Mouse (Mus musculus) embryonic facial prominence, embryonic 10.5 days (tissue): ENCODE data around the gene Barx2. TPM values are rescaled to one million over a fixed set of nuclear protein-coding genes. Genes with fewer than 3 reads are reported as not detected.
"Not testable (repeated sequence)": the region's sequence is repeated elsewhere in the genome, so short reads cannot be mapped to it uniquely, and the experiment has no call there.

ENCODE experiments used
- DNase-seq: peaks from one replicate; pipeline ENCODE4 v3.0.0-alpha.2; 2017; ENCODE audit warnings: low spot score
- H3K27ac ChIP-seq: fragments of 300-500 bp; sonication (generic); replicated peaks from 2 replicates; pipeline ENCODE4 v1.5.1; 2016; ENCODE audit warnings: mild to moderate bottlenecking
- H3K27me3 ChIP-seq: fragments of 300-500 bp; sonication (generic); replicated peaks from 2 replicates; pipeline ENCODE4 v1.6.1; 2016; ENCODE audit warnings: low read depth, mild to moderate bottlenecking; ENCODE audit not compliant: poor library complexity, severe bottlenecking
- H3K36me3 ChIP-seq: fragments of 300-500 bp; sonication (generic); replicated peaks from 2 replicates; pipeline ENCODE4 v1.6.1; 2016; ENCODE audit warnings: mild to moderate bottlenecking, moderate library complexity
- H3K4me1 ChIP-seq: fragments of 300-500 bp; sonication (generic); 2 replicates; pipeline ENCODE4 v1.6.1; 2016
- H3K4me3 ChIP-seq: fragments of 300-500 bp; sonication (generic); 2 replicates; pipeline ENCODE4 v1.5.1; 2016; ENCODE audit warnings: mild to moderate bottlenecking, moderate library complexity
- H3K9me3 ChIP-seq: fragments of 300-500 bp; sonication (generic); 2 replicates; pipeline ENCODE4 v1.6.1; 2016; ENCODE audit warnings: mild to moderate bottlenecking
- WGBS: fragments of 180-500 bp; shearing (Covaris S2); methylation state at CpG from one replicate; pipeline ENCODE4 v1.1.7; 2016; 5-methylcytosine and 5-hydroxymethylcytosine counted together
- polyA plus RNA-seq: library from polyadenylated mRNA; unstranded; fragments of >200 nt; fragmentation: Nextera tagmentation; extraction: Ambion mirVana; gene quantifications from 2 replicates; pipeline ENCODE4 v1.2.1, GENCODE M21; 2016

Barx2 gene
- 0.60 and 0.72 TPM in 2 replicates for polyA plus RNA-seq

GRCm38 (mm10) chr9:31912921-31913738 lies at the start of gene Barx2:
Gene Barx2 (minus strand): TSS chr9:31913462.
- DNase-seq = peak; percentile 81
- under 1% methylated on average over 81 of the region's 81 CpGs for WGBS
- Histone ChIP-seq H3K27ac (peak within 1 kb of the TSS; percentile 44; the same call in 1 of the 2 replicates), H3K36me3 (no peaks in the 10 kb centered on the region), H3K4me3 (peak within 1 kb of the TSS; percentile 68), H3K9me3 (no peaks in the 10 kb centered on the region), H3K4me1 (peaks cover 33% of the 10 kb centered on the region), H3K27me3 (peaks cover 100% of the 10 kb centered on the region)

DNA sequence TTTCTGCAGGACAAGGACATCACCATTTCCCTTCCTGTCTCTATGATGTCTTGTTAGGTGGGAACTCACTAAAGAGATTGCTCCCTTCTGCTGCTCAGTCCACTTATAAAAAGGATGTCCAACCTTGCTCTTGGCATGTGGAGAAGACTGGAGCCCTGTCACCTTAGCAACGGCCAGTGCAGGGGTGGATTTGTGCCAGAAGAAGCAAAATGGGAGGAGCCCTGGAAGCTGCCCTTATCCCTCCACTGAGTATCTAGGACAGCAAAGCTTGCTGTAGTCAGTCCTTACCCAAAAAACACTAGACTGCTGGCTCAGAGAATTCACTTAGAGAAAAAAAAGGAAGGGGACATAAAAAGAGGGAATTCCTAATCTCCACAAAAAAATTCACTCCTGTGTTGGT lies 49.0 kb upstream of the Barx2 start:
- no peak for DNase-seq
- Histone ChIP-seq H3K4me1 (no peaks in the 10 kb centered on the region), H3K9me3 (no peaks in the 10 kb centered on the region; the same call in 1 of the 2 replicates), H3K4me3 (no peak overlapping the region), H3K27me3 (no peaks in the 10 kb centered on the region), H3K36me3 (no peaks in the 10 kb centered on the region), H3K27ac (no peak overlapping the region)
- WGBS = 65% methylated on average over 1 of the region's 1 CpGs

- H3K27me3 ChIP-seq = no peaks in the 10 kb centered on the region
- H3K4me3 ChIP-seq = no peak overlapping the region
- WGBS = 64% methylated on average over 2 of the region's 2 CpGs
- H3K27ac ChIP-seq = no peak overlapping the region
- H3K9me3 ChIP-seq = no peaks in the 10 kb centered on the region
- no peaks in the 10 kb centered on the region for H3K4me1 ChIP-seq
- DNase-seq = no peak
- no peaks in the 10 kb centered on the region for H3K36me3 ChIP-seq
Measured at GRCm38 (mm10) chr9:31960488-31960887, 47.2 kb upstream of the Barx2 start.

GRCm38 (mm10) chr9:31958120-31958519 lies 44.9 kb upstream of the Barx2 start:
- no peak for DNase-seq
- H3K4me3 ChIP-seq = no peak overlapping the region

GRCm38 (mm10) chr9:31950506-31950905 lies 37.2 kb upstream of the Barx2 start:
- H3K4me1 ChIP-seq = no peaks in the 10 kb centered on the region
- 89% methylated on average over 5 of the region's 5 CpGs for WGBS

More at GRCm38 (mm10) chr9:31958120-31958519, 44.9 kb upstream of the Barx2 start:
- no peaks in the 10 kb centered on the region for H3K36me3 ChIP-seq
- H3K27me3 ChIP-seq = no peaks in the 10 kb centered on the region
- H3K9me3 ChIP-seq = no peaks in the 10 kb centered on the region
- H3K27ac ChIP-seq = no peak overlapping the region
- no peaks in the 10 kb centered on the region for H3K4me1 ChIP-seq

GRCm38 (mm10) chr9:31949031-31949430 lies 35.8 kb upstream of the Barx2 start:
- H3K27me3 ChIP-seq = no peaks in the 10 kb centered on the region
- H3K36me3 ChIP-seq = no peaks in the 10 kb centered on the region
- no peak for DNase-seq
- H3K27ac ChIP-seq = no peak overlapping the region
- 89% methylated on average over 5 of the region's 5 CpGs for WGBS
- no peaks in the 10 kb centered on the region for H3K9me3 ChIP-seq
- no peaks in the 10 kb centered on the region for H3K4me1 ChIP-seq
- H3K4me3 ChIP-seq = no peak overlapping the region

More at GRCm38 (mm10) chr9:31950506-31950905, 37.2 kb upstream of the Barx2 start:
- no peaks in the 10 kb centered on the region for H3K9me3 ChIP-seq
- no peak for DNase-seq
- H3K27me3 ChIP-seq = no peaks in the 10 kb centered on the region
- H3K4me3 ChIP-seq = no peak overlapping the region
- no peak overlapping the region for H3K27ac ChIP-seq
- no peaks in the 10 kb centered on the region for H3K36me3 ChIP-seq

GRCm38 (mm10) chr9:31947051-31947450 lies 33.8 kb upstream of the Barx2 start:
- WGBS = 81% methylated on average over 10 of the region's 10 CpGs
- Histone ChIP-seq H3K36me3 (no peaks in the 10 kb centered on the region), H3K27me3 (no peaks in the 10 kb centered on the region), H3K4me1 (no peaks in the 10 kb centered on the region), H3K27ac (no peak overlapping the region), H3K4me3 (no peak overlapping the region), H3K9me3 (no peaks in the 10 kb centered on the region)
- DNase-seq = no peak

DNA sequence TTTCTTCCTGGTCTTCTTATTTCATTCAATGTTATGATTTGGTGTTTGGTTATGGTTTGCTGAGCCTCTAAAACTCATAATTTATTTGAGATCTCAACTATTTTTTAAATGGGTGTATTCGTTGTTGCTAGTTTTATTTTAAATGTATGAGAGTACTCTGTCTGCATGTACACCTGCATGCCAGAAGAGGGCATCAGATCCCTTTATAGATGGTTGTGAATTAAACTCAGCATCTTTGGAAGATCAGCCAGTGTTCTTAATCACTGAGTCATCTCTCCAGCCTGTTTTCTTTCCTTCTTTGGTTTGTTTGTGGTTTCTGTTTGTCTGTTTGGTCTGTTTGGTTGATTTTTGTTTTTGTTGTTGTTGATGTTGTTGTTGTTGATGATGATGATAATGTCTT lies 29.1 kb upstream of the Barx2 start:
- no peaks in the 10 kb centered on the region for H3K9me3 ChIP-seq
- H3K4me1 ChIP-seq = no peaks in the 10 kb centered on the region
- H3K4me3 ChIP-seq = no peak overlapping the region
- no peak for DNase-seq
- no peak overlapping the region for H3K27ac ChIP-seq
- WGBS = 46% methylated on average over 1 of the region's 1 CpGs
- H3K27me3 ChIP-seq = no peaks in the 10 kb centered on the region
- no peaks in the 10 kb centered on the region for H3K36me3 ChIP-seq

GRCm38 (mm10) chr9:31936486-31936885 lies 23.2 kb upstream of the Barx2 start:
- H3K9me3 ChIP-seq, H3K4me1 ChIP-seq, H3K4me3 ChIP-seq, H3K36me3 ChIP-seq, H3K27ac ChIP-seq, DNase-seq, H3K27me3 ChIP-seq: not testable (repeated sequence)
- 96% methylated on average over 15 of the region's 16 CpGs for WGBS

GRCm38 (mm10) chr9:31931691-31932090 lies 18.4 kb upstream of the Barx2 start:
- Histone ChIP-seq H3K4me1 (no peaks in the 10 kb centered on the region), H3K9me3 (no peaks in the 10 kb centered on the region), H3K27me3 (no peaks in the 10 kb centered on the region), H3K36me3 (no peaks in the 10 kb centered on the region), H3K27ac (no peak overlapping the region), H3K4me3 (no peak overlapping the region)
- WGBS = 62% methylated on average over 5 of the region's 5 CpGs
- no peak for DNase-seq

- H3K27ac ChIP-seq = no peak overlapping the region
- no peak for DNase-seq
- no peaks in the 10 kb centered on the region for H3K9me3 ChIP-seq
- H3K27me3 ChIP-seq = no peaks in the 10 kb centered on the region
- H3K4me1 ChIP-seq = no peaks in the 10 kb centered on the region
- no peaks in the 10 kb centered on the region for H3K36me3 ChIP-seq
- WGBS = 74% methylated on average over 3 of the region's 3 CpGs
- H3K4me3 ChIP-seq = no peak overlapping the region
Measured at GRCm38 (mm10) chr9:31931255-31931654, 18.0 kb upstream of the Barx2 start.

DNA sequence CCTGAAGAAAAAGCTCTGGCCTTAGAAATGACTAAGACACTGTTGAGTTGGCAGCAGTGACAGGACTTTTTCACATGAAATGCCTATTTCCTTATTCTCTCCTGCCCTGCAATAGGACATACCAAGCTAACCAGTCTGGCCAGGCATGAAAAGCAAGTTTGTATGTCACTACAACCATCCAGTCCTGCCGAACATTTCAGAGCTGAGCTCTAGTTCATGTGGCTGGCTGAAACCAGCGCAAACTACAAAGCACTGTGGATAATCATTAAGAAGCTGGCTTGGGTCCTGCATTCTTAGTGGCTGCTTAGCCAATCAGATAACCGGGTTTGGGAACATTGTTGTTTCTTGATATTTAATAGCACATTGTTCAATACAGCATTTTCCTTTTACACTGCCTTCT lies 13.5 kb upstream of the Barx2 start:
- Histone ChIP-seq H3K4me1 (peaks cover 5% of the 10 kb centered on the region), H3K9me3 (no peaks in the 10 kb centered on the region), H3K27me3 (no peaks in the 10 kb centered on the region; the same call in 1 of the 2 replicates), H3K27ac (no peak overlapping the region), H3K36me3 (no peaks in the 10 kb centered on the region), H3K4me3 (no peak overlapping the region)
- DNase-seq = no peak
- 85% methylated on average over 3 of the region's 3 CpGs for WGBS
